Mouse (Mus musculus) kidney, adult 11 months (tissue): ENCODE measurements around the gene Kcnma1.
A peak's percentile ranks its signal among the peaks of the same experiment; 100 is the strongest.

Source experiments
- DNase-seq: peaks from one replicate; pipeline ENCODE4 v3.0.0; 2022

Gene Kcnma1

GRCm38 (mm10) chr14:23848529-23849141, 165.7 kb downstream of the Kcnma1 start:
- DNase-seq, result no peak

GRCm38 (mm10) chr14:23846706-23847105, 167.6 kb downstream of the Kcnma1 start:
- DNase-seq, result no peak

GRCm38 (mm10) chr14:23842025-23842424, 172.3 kb downstream of the Kcnma1 start:
- DNase-seq, result no peak

GRCm38 (mm10) chr14:23839613-23840012, 174.7 kb downstream of the Kcnma1 start:
- no peak for DNase-seq

- DNase-seq, result peak; percentile 86
These were observed 178.7 kb downstream of the Kcnma1 start for GRCm38 (mm10) chr14:23835387-23836111.

- DNase-seq, result peak; percentile 80
These were observed 183.0 kb downstream of the Kcnma1 start for GRCm38 (mm10) chr14:23831284-23831683.

- no peak for DNase-seq
These were observed 184.0 kb downstream of the Kcnma1 start for GRCm38 (mm10) chr14:23830316-23830715.

- DNase-seq, result no peak
These were observed 185.5 kb downstream of the Kcnma1 start for GRCm38 (mm10) chr14:23828711-23829320.

GRCm38 (mm10) chr14:23824937-23825336, 189.4 kb downstream of the Kcnma1 start:
- DNase-seq, result no peak

GRCm38 (mm10) chr14:23824267-23824666, 190.0 kb downstream of the Kcnma1 start:
- no peak for DNase-seq

- no peak for DNase-seq
These were observed 196.7 kb downstream of the Kcnma1 start for GRCm38 (mm10) chr14:23817585-23817984.

- no peak for DNase-seq
These were observed 204.2 kb downstream of the Kcnma1 start for GRCm38 (mm10) chr14:23810081-23810480.

- no peak for DNase-seq
These were observed 205.2 kb downstream of the Kcnma1 start for GRCm38 (mm10) chr14:23809124-23809523.

GRCm38 (mm10) chr14:23806378-23806777, 207.9 kb downstream of the Kcnma1 start:
- no peak for DNase-seq

- no peak for DNase-seq
These were observed 217.4 kb downstream of the Kcnma1 start for GRCm38 (mm10) chr14:23796878-23797277.

GRCm38 (mm10) chr14:23792674-23793073, 221.6 kb downstream of the Kcnma1 start:
- no peak for DNase-seq

- no peak for DNase-seq
These were observed 222.2 kb downstream of the Kcnma1 start for GRCm38 (mm10) chr14:23792076-23792475.

- DNase-seq, result peak; percentile 34
These were observed 223.0 kb downstream of the Kcnma1 start for GRCm38 (mm10) chr14:23791261-23791691.

- DNase-seq, result peak; percentile 30
These were observed 227.6 kb downstream of the Kcnma1 start for GRCm38 (mm10) chr14:23786687-23787073.

- no peak for DNase-seq
These were observed 228.2 kb downstream of the Kcnma1 start for GRCm38 (mm10) chr14:23785921-23786686.

GRCm38 (mm10) chr14:23782845-23783609, 231.3 kb downstream of the Kcnma1 start:
- DNase-seq, result no peak

- no peak for DNase-seq
These were observed 239.7 kb downstream of the Kcnma1 start for GRCm38 (mm10) chr14:23774542-23774941.
